Mouse (Mus musculus): Measurements from ENCODE around the gene Rbpms2. TPM values are rescaled to one million over a fixed set of nuclear protein-coding genes. Genes with fewer than 3 reads are reported as not detected.
"Not testable (repeated sequence)": the region's sequence is repeated elsewhere in the genome, so short reads cannot be mapped to it uniquely, and the experiment has no call there.

Gene Rbpms2
- polyA plus RNA-seq, 1 experiment = 18.4 TPM

- Histone ChIP-seq H3K36me3 (ENCODE audit: control insufficient read depth, insufficient read depth, low read length) (no peaks in the 10 kb centered on the region), H3K4me3 (ENCODE audit: low read depth, low read length) (no peak overlapping the region), H3K27ac (ENCODE audit: insufficient read depth, low read depth, low read length) (no peak overlapping the region), H3K4me1 (ENCODE audit: control insufficient read depth, insufficient read depth, insufficient read length, low read length) (no peaks in the 10 kb centered on the region), H3K27me3 (ENCODE audit: control insufficient read depth, insufficient read depth, low read length) (no peaks in the 10 kb centered on the region)
- 56% methylated on average over 3 of the region's 3 CpGs for WGBS
- TF ChIP-seq POLR2A (IDR thresholded peaks at IDR 0.05; ENCODE audit: low read depth, low read length) = no peak
- TF ChIP-seq CTCF (IDR thresholded peaks at IDR 0.05; ENCODE audit: extremely low read depth, insufficient read length, insufficient replicate concordance, low read depth, low read length) = no peak
These were observed 16.5 kb downstream of the Rbpms2 start for GRCm38 (mm10) chr9:65645984-65646383.

DNA sequence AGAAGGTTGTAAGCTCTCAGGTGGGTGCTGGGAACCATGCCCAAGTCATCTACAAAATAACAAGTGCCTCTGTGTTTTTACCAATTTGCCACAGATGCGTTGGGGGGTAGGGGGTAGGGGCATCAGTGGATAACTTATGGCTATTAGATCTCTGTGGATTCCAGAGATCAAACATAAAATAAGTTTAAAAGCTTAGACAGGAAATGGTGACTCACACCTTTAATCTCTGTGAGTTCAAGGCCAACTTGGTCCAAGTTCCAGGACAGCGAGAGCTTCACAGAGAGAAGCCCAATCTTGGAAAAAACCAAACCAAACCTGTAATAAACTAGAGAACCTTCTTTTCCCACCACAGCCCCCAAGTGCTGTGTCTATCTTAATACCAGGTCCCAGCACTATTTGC, 17.3 kb downstream of the Rbpms2 start:
- Histone ChIP-seq H3K36me3 (ENCODE audit: control insufficient read depth, insufficient read depth, low read length) (no peaks in the 10 kb centered on the region), H3K4me3 (ENCODE audit: low read depth, low read length) (no peak overlapping the region), H3K27me3 (ENCODE audit: control insufficient read depth, insufficient read depth, low read length) (no peaks in the 10 kb centered on the region), H3K4me1 (ENCODE audit: control insufficient read depth, insufficient read depth, insufficient read length, low read length) (no peaks in the 10 kb centered on the region), H3K27ac (ENCODE audit: insufficient read depth, low read depth, low read length) (no peak overlapping the region)
- WGBS = 79% methylated on average over 2 of the region's 2 CpGs
- TF ChIP-seq POLR2A (IDR thresholded peaks at IDR 0.05; ENCODE audit: low read depth, low read length) (no peak), CTCF (IDR thresholded peaks at IDR 0.05; ENCODE audit: extremely low read depth, insufficient read length, insufficient replicate concordance, low read depth, low read length) (no peak)

GRCm38 (mm10) chr9:65648730-65649129, 19.3 kb downstream of the Rbpms2 start:
- no peak for TF ChIP-seq CTCF (IDR thresholded peaks at IDR 0.05; ENCODE audit: extremely low read depth, insufficient read length, insufficient replicate concordance, low read depth, low read length)
- no peak for TF ChIP-seq POLR2A (IDR thresholded peaks at IDR 0.05; ENCODE audit: low read depth, low read length)
- no peaks in the 10 kb centered on the region for H3K4me1 ChIP-seq (ENCODE audit: control insufficient read depth, insufficient read depth, insufficient read length, low read length)
- no peaks in the 10 kb centered on the region for H3K27me3 ChIP-seq (ENCODE audit: control insufficient read depth, insufficient read depth, low read length)
- WGBS = 89% methylated on average over 13 of the region's 13 CpGs
- H3K36me3 ChIP-seq (ENCODE audit: control insufficient read depth, insufficient read depth, low read length) = no peaks in the 10 kb centered on the region
- H3K27ac ChIP-seq (ENCODE audit: insufficient read depth, low read depth, low read length) = no peak overlapping the region
- H3K4me3 ChIP-seq (ENCODE audit: low read depth, low read length) = no peak overlapping the region

DNA sequence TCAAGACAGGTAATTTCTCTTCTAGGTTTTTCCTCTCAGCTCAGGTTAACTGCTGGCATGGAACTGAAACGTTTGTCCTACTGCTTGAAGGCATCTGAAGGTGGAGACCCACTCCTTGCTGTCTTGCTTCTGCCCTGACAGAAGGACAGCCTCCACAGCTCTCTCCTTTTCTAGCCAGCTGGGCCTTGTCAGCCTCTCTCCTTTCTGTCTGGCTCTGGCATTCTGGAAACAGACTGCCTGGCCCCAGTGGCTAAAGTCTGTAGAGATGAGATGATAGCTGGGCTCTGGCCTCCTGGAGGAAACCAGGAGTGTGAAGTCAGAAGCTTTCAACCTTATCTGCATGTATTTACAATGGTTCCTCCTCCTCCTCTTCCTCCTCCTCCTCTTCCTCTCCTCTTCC, 20.5 kb downstream of the Rbpms2 start:
- no peaks in the 10 kb centered on the region for H3K27me3 ChIP-seq (ENCODE audit: control insufficient read depth, insufficient read depth, low read length)
- H3K27ac ChIP-seq (ENCODE audit: insufficient read depth, low read depth, low read length) = no peak overlapping the region
- no peaks in the 10 kb centered on the region for H3K36me3 ChIP-seq (ENCODE audit: control insufficient read depth, insufficient read depth, low read length)
- WGBS = 28% methylated on average over 1 of the region's 1 CpGs
- TF ChIP-seq POLR2A (IDR thresholded peaks at IDR 0.05; ENCODE audit: low read depth, low read length) (no peak), CTCF (IDR thresholded peaks at IDR 0.05; ENCODE audit: extremely low read depth, insufficient read length, insufficient replicate concordance, low read depth, low read length) (no peak)
- H3K4me3 ChIP-seq (ENCODE audit: low read depth, low read length) = no peak overlapping the region
- H3K4me1 ChIP-seq (ENCODE audit: control insufficient read depth, insufficient read depth, insufficient read length, low read length) = no peaks in the 10 kb centered on the region

DNA sequence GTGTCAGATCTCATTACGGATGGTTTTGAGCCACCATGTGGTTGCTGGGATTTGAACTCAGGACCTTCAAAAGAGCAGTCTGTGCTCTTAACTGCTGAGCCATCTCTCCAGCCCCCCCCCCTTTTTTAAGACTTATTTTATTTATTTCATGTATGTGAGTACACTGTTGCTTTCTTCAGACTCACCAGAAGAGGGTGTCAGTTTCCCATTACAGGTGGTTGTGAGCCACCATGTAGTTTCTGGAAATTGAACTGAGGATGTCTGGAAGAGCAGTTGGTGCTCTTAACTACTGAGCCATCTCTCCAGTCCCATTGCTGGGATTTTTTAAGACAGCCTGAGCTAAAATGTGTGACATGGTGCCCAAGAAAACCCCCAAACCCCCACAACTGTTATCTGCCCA, 22.5 kb downstream of the Rbpms2 start:
- WGBS = 100% methylated on average over 1 of the region's 1 CpGs
- not testable (repeated sequence) for H3K4me3 ChIP-seq (ENCODE audit: low read depth, low read length); H3K27me3 ChIP-seq (ENCODE audit: control insufficient read depth, insufficient read depth, low read length); H3K4me1 ChIP-seq (ENCODE audit: control insufficient read depth, insufficient read depth, insufficient read length, low read length); H3K36me3 ChIP-seq (ENCODE audit: control insufficient read depth, insufficient read depth, low read length); H3K27ac ChIP-seq (ENCODE audit: insufficient read depth, low read depth, low read length)

DNA sequence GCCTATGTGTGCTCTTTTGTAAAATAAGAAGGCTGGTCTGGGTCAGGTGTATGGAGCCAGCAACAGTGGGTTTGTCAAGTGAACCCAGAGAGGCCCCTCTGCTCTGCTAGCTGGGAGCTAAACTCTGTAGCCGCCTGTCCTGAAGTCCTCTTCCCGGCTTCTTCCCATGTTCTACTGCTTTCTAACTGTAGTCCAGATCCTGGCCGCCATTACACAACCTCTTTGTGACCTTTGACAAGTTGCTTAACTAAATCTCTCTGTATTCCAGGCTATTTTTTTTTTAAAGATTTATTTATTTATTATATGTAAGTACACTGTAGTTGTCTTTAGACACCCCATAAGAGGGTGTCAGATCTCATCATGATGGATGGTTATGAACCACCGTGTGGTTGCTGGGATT, 24.3 kb downstream of the Rbpms2 start:
- H3K4me3 ChIP-seq (ENCODE audit: low read depth, low read length) = no peak overlapping the region
- WGBS = 92% methylated on average over 4 of the region's 4 CpGs
- H3K27ac ChIP-seq (ENCODE audit: insufficient read depth, low read depth, low read length) = no peak overlapping the region
- no peaks in the 10 kb centered on the region for H3K27me3 ChIP-seq (ENCODE audit: control insufficient read depth, insufficient read depth, low read length)
- no peak for TF ChIP-seq CTCF (IDR thresholded peaks at IDR 0.05; ENCODE audit: extremely low read depth, insufficient read length, insufficient replicate concordance, low read depth, low read length)
- TF ChIP-seq POLR2A (IDR thresholded peaks at IDR 0.05; ENCODE audit: low read depth, low read length) = no peak
- H3K36me3 ChIP-seq (ENCODE audit: control insufficient read depth, insufficient read depth, low read length) = no peaks in the 10 kb centered on the region
- H3K4me1 ChIP-seq (ENCODE audit: control insufficient read depth, insufficient read depth, insufficient read length, low read length) = no peaks in the 10 kb centered on the region

GRCm38 (mm10) chr9:65654700-65655237, 25.3 kb downstream of the Rbpms2 start:
- Histone ChIP-seq H3K36me3 (ENCODE audit: control insufficient read depth, insufficient read depth, low read length) (no peaks in the 10 kb centered on the region), H3K4me1 (ENCODE audit: control insufficient read depth, insufficient read depth, insufficient read length, low read length) (no peaks in the 10 kb centered on the region), H3K27ac (ENCODE audit: insufficient read depth, low read depth, low read length) (no peak overlapping the region), H3K27me3 (ENCODE audit: control insufficient read depth, insufficient read depth, low read length) (no peaks in the 10 kb centered on the region), H3K4me3 (ENCODE audit: low read depth, low read length) (no peak overlapping the region)
- TF ChIP-seq POLR2A (IDR thresholded peaks at IDR 0.05; ENCODE audit: low read depth, low read length) = no peak
- no peak for TF ChIP-seq CTCF (IDR thresholded peaks at IDR 0.05; ENCODE audit: extremely low read depth, insufficient read length, insufficient replicate concordance, low read depth, low read length)
- 50% methylated on average over 3 of the region's 3 CpGs for WGBS

GRCm38 (mm10) chr9:65655540-65655939, 26.1 kb downstream of the Rbpms2 start:
- 49% methylated on average over 8 of the region's 8 CpGs for WGBS
- no peaks in the 10 kb centered on the region for H3K27me3 ChIP-seq (ENCODE audit: control insufficient read depth, insufficient read depth, low read length)

More at GRCm38 (mm10) chr9:65655540-65655939, 26.1 kb downstream of the Rbpms2 start:
- Histone ChIP-seq H3K36me3 (ENCODE audit: control insufficient read depth, insufficient read depth, low read length) (no peaks in the 10 kb centered on the region), H3K27ac (ENCODE audit: insufficient read depth, low read depth, low read length) (no peak overlapping the region), H3K4me1 (ENCODE audit: control insufficient read depth, insufficient read depth, insufficient read length, low read length) (no peaks in the 10 kb centered on the region), H3K4me3 (ENCODE audit: low read depth, low read length) (no peak overlapping the region)
- no peak for TF ChIP-seq CTCF (IDR thresholded peaks at IDR 0.05; ENCODE audit: extremely low read depth, insufficient read length, insufficient replicate concordance, low read depth, low read length)
- TF ChIP-seq POLR2A (IDR thresholded peaks at IDR 0.05; ENCODE audit: low read depth, low read length) = no peak

All from small intestine, adult 2 months (tissue).